Mouse (Mus musculus) yolk sac, embryonic 10.5 days (tissue): ENCODE data around the gene Dhh.
A peak's percentile ranks its signal among the peaks of the same experiment; 100 is the strongest.
"Not testable (repeated sequence)": the region's sequence is repeated elsewhere in the genome, so short reads cannot be mapped to it uniquely, and the experiment has no call there.

Experiments used
- DNase-seq: peaks from one replicate; pipeline ENCODE4 v3.0.0-alpha.2; 2017; ENCODE audit warnings: low spot score

Gene Dhh

GRCm38 (mm10) chr15:98897928-98898800, at the start of gene Dhh:
TSS of gene Dhh (minus strand) at chr15:98898540.
- peak; percentile 40 for DNase-seq

- no peak for DNase-seq
These were observed 49.5 kb upstream of the Dhh start for GRCm38 (mm10) chr15:98947884-98948283.

- no peak for DNase-seq
These were observed 44.8 kb upstream of the Dhh start for GRCm38 (mm10) chr15:98943133-98943532.

GRCm38 (mm10) chr15:98942081-98942480, 43.7 kb upstream of the Dhh start:
- no peak for DNase-seq

GRCm38 (mm10) chr15:98941539-98941938, 43.2 kb upstream of the Dhh start:
- no peak for DNase-seq

- no peak for DNase-seq
These were observed 42.5 kb upstream of the Dhh start for GRCm38 (mm10) chr15:98940816-98941215.

GRCm38 (mm10) chr15:98934217-98934839, 36.0 kb upstream of the Dhh start, which contains the start of gene Tuba1b:
TSS of gene Tuba1b (minus strand) at chr15:98934565.
- DNase-seq, result peak; percentile 90

DNA sequence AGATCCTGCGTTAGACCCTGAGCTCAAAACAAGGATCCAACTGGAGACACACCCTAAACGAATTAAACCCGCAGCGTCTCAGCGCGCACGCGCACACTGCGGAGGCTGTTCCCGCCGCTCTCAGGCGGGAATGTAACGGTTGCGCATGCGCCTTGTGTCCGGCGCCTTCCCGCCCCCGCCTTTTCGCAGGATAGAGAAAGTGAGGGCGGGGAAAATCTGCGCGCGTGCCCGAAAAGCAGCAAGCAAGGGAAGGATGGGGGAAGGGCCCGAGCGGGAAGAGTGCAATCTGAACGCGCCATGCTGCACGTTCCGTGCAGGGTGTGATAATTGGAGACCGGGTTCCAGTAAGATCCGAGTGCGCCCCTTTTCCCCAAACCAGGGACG, 35.5 kb upstream of the Dhh start:
- peak; percentile 95 for DNase-seq

DNA sequence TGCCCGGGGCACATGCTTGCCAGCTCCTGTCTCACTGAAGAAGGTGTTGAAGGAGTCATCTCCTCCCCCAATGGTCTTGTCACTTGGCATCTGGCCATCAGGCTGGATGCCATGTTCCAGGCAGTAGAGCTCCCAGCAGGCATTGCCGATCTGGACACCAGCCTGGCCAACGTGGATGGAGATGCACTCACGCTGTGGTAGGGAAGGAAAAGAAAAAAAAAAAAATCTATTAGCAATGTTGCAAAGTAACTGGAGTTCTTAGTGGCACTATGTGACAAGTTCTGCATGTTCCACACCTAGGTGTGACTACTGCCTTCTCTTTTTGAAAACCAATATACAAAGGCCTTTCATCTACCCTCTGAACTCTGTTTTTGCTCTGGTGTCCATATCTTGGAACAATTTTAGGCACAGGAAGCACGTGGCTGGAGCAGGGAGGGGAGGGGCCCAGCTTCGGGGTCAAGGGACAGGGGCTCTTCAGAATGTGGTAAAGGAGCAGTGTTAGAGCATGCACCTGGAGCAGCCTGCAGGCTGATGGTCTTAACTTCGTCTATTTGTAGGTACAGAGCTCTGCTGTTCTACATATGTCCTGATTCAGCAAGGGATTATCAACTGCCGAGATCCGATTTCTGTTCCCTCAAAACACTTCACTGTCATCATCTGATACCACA, 34.8 kb upstream of the Dhh start:
- DNase-seq, result peak; percentile 44

- no peak for DNase-seq
These were observed 32.7 kb upstream of the Dhh start for GRCm38 (mm10) chr15:98930998-98931397.

- no peak for DNase-seq
These were observed 31.8 kb upstream of the Dhh start for GRCm38 (mm10) chr15:98930017-98930734.

DNA sequence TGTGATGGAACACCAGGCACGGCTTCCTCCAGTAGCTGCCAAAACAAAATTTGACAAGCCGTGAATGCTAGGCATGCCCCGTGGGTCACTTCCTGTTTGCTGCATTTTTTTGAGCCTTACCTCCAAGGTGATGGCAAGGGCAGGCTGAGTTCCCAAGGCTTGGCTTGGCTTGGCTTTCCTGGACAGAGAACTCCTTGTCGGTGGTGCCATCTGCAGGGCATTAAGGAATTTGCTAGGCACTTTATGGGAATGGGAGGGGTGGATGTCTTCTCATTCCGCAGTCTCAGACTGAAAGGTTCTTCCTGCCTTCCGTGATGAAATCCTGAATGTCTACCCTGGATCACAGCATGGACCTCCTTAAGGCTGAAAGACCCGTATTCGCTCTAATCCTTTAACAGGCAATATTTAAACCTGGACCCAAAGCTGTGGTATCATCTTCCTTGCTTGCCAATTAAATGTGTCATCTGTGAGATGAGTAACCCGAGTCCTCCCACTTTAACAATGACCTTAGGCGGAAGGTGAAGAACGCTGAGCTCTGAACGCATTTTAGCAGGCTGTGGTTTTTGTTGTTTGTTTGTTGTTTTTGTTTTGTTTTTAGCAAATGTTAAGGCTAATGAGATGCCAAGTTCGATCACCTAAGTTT, 30.4 kb upstream of the Dhh start:
- peak; percentile 70 for DNase-seq

DNA sequence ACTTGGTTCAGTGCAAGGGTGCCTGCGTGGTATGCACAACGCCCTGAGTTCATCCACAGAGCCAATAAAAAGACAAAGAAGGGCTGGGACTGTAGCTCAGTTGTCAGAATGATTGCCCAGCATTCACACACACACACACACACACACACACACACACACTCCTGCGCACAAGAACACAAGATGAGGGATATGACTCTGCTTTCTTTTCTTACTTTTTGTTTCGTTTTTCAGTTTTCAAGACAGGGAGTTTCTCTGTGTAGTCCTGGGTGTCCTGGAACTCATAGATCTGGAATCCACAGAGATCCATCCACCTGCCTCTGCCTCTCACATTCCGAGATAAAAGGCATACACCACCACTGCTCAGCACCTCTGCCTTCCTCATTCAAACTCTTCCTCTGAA, 29.2 kb upstream of the Dhh start:
- DNase-seq, result no peak

- no peak for DNase-seq
These were observed 26.3 kb upstream of the Dhh start for GRCm38 (mm10) chr15:98924682-98925081.

GRCm38 (mm10) chr15:98923031-98923537, 24.7 kb upstream of the Dhh start:
- DNase-seq, result no peak

GRCm38 (mm10) chr15:98922581-98922980, 24.2 kb upstream of the Dhh start:
- DNase-seq, result peak; percentile 26

GRCm38 (mm10) chr15:98921510-98921909, 23.2 kb upstream of the Dhh start:
- DNase-seq, result no peak

DNA sequence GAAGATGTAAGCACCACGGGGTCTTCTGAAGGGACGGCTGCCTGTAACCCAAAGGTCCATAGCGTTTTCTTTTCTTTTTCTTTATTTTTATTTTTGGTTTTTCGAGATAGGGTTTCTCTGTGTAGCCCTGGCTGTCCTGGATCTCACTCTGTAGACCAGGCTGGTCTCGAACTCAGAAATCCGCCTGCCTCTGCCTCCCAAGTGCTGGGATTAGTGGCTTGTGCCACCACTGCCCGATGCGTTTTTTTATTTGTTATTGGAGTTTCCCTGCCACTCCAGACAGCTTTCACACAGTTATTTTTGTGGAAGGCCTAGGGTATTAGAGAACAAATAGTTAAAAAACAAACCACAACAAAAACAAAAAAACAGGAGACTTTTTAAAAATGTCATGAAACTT, 20.2 kb upstream of the Dhh start:
- not testable (repeated sequence) for DNase-seq

- DNase-seq, result peak; percentile 99
These were observed 19.5 kb upstream of the Dhh start, which contains the start of gene Lmbr1l for GRCm38 (mm10) chr15:98917538-98918498. TSS of gene Lmbr1l (minus strand) at chr15:98918231.

DNA sequence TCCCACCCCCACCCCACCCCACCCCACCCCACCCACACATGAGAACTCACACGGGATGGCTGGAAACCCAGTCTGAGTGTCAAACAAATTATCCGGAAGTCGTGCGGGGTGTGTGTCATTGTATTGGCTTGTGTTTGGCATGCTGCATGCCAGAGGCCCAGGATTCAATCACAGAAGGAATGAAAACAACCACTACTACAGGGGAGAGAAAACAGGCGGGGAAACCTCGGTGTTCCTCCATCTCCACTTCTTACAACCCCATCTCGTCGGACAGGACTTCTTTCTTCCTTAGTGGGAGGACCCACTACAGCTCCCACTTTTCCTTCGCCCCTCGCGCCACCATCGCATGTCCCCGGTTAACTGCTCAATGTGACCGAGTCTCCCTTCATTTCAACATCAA, 18.8 kb upstream of the Dhh start:
- no peak for DNase-seq
